Comparison of ENCODE assay signal across 26 mouse cellular contexts in the genomic region with DNA sequence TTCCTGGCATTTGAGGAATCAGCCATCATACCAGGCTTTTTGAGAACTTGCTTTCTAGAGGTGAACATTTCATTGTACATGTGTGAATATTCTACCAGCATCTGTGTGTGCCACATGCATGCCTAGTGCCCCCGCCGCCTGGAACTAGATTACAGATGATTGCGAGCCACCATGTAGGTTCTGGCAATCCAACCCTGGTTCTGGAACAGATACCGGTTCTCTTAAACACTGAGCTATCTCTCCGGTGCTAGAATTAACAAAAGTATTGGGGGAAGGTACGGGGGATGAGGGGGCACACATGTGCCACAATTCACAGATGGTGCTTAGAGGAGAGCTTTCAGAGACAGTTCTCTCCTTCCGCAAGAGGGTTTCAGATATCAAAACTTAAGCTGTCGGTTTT.
"Had no signal": no experiment of that assay in that cellular context is flagged by ENCODE, and none has a peak within 500 bp of the region (broad histone marks: within the 10 kb centered on the region; RNA-seq: fewer than 3 reads in every experiment).

No protein-coding gene starts in this region.

- DNase-seq: forebrain, postnatal 0 days; gastrocnemius, postnatal 14 days; gastrocnemius, postnatal 36 days; heart, adult 11 months; heart, adult 2 months; heart, postnatal 14 days; heart, postnatal 36 days; kidney, adult 11 months; kidney, adult 2 months; kidney, adult 9 months; kidney, postnatal 14 days; kidney, postnatal 36 days; left cerebral cortex, postnatal 4 days had no signal

- H3K9ac ChIP-seq: forebrain, postnatal 0 days; heart, embryonic 13.5 days; heart, embryonic 15.5 days; hindbrain, embryonic 13.5 days; hindbrain, embryonic 15.5 days; kidney, embryonic 15.5 days; limb, embryonic 13.5 days; limb, embryonic 15.5 days; liver, embryonic 12.5 days; liver, embryonic 14.5 days had no signal

- H3K4me2 ChIP-seq: heart, embryonic 11.5 days; heart, embryonic 13.5 days; heart, embryonic 15.5 days; hindbrain, embryonic 13.5 days; hindbrain, embryonic 15.5 days; kidney, embryonic 15.5 days; limb, embryonic 13.5 days; limb, embryonic 15.5 days; liver, embryonic 12.5 days had no signal

- H3K4me1 ChIP-seq: heart, embryonic 13.5 days; heart, embryonic 15.5 days; hindbrain, embryonic 13.5 days; hindbrain, embryonic 15.5 days; kidney, embryonic 15.5 days; limb, embryonic 13.5 days; limb, embryonic 15.5 days; liver, embryonic 12.5 days had no signal

- H3K9me3 ChIP-seq: heart, embryonic 13.5 days; heart, embryonic 15.5 days; hindbrain, embryonic 13.5 days; hindbrain, embryonic 15.5 days; kidney, embryonic 15.5 days; limb, embryonic 13.5 days; limb, embryonic 15.5 days; liver, embryonic 12.5 days had no signal

- H3K27me3 ChIP-seq: heart, embryonic 13.5 days; heart, embryonic 15.5 days; hindbrain, embryonic 13.5 days; hindbrain, embryonic 15.5 days; kidney, embryonic 15.5 days; limb, embryonic 13.5 days; limb, embryonic 15.5 days; liver, embryonic 12.5 days had no signal

- H3K4me3 ChIP-seq: heart, adult 2 months; heart, embryonic 13.5 days; heart, embryonic 15.5 days; hindbrain, embryonic 13.5 days; hindbrain, embryonic 15.5 days; kidney, embryonic 15.5 days; limb, embryonic 13.5 days; limb, embryonic 15.5 days; liver, embryonic 12.5 days had no signal

- ATAC-seq: forebrain, postnatal 0 days; hindbrain, postnatal 0 days; intestine, embryonic 16.5 days; liver, embryonic 12.5 days had no signal

- H3K27ac ChIP-seq: heart, adult 2 months; heart, embryonic 13.5 days; heart, embryonic 15.5 days; hindbrain, embryonic 13.5 days; hindbrain, embryonic 15.5 days; hindbrain, postnatal 0 days; kidney, embryonic 15.5 days; kidney, postnatal 0 days; limb, embryonic 13.5 days; limb, embryonic 15.5 days; liver, embryonic 12.5 days; liver, embryonic 14.5 days had no signal
